Mouse (Mus musculus): ENCODE data around the gene Foxj3. TPM values are rescaled to one million over a fixed set of nuclear protein-coding genes. Genes with fewer than 3 reads are reported as not detected.

Foxj3 gene
- polyA plus RNA-seq, 1 experiment from 2014 or later, result 23.0 TPM

DNA sequence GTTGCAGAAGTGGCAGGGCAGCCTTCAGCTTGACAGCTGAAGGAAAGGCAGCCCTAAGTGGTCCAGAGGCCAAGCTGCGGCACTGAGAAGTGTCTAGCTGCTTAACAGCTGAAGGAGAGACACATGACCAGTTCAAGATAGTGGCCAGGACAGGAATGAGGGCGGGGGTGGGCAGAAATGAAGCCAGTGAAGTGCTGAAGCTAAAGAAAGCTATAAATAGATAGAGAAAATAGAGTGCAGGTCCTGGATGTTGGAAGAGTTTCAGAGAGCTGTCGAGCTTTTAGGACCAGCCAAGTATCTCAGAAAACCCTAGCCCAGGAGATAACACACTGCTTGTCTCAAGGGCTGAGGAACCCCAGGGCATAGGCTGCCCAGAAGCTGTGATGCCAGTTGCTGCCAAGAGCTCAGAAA lies 24.1 kb upstream of the Foxj3 start:
- H3K27ac ChIP-seq (replicated peaks in 1 of 2; ENCODE audit: control insufficient read depth in 1 of 2, insufficient read depth in 1 of 2, low read depth in 2 of 2, low read length in 2 of 2), result peak overlapping the region; percentile 87 to 88
- H3K4me1 ChIP-seq (ENCODE audit: control insufficient read depth in 2 of 2, insufficient read depth in 2 of 2, low read length in 2 of 2), result peaks cover 11 to 20% of the 10 kb centered on the region in 2 experiments
- 0 out of 4 replicates have a peak overlapping the region, but pooled peaks of 1 of the 2 experiments have one; percentile 9 for H3K4me3 ChIP-seq (ENCODE audit: control insufficient read depth in 1 of 2, insufficient read depth in 1 of 2, low read depth in 1 of 2, low read length in 2 of 2)
- 4% methylated on average over 3 of the region's 3 CpGs for WGBS
- no peaks in the 10 kb centered on the region for H3K9me3 ChIP-seq (ENCODE audit: control insufficient read depth, low read length)
- no peaks in the 10 kb centered on the region for H3K27me3 ChIP-seq (ENCODE audit: control insufficient read depth, insufficient read depth, low read length)
- no peaks in the 10 kb centered on the region for H3K36me3 ChIP-seq (ENCODE audit: control insufficient read depth, insufficient read depth, low read length)
- H3K4me2 ChIP-seq (ENCODE audit: low read length), result peak overlapping the region; percentile 48
- ATAC-seq (ENCODE audit: insufficient number of reproducible peaks, insufficient read depth, low FRiP score, low read depth), result peak; percentile 89
- no peak overlapping the region for H3K9ac ChIP-seq (ENCODE audit: low read length)

DNA sequence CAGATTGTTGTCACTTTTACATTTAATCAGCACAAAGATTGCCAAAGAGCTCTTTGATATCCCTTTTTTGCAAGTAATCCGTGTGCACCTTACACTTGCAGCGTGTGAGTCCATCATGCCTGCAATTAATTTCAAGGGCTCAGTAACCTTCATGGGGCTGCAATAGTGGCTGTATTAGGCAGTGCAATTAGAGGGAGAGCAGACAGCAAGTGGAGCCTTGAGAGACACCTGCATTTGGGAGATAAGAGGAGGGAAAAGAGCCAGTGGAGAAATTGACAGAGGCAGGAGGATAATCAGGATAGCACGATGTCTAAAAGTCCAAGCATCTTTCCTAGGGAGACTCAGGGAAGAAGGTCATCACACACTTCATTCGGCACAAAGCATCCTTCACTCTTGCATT lies 13.2 kb upstream of the Foxj3 start:
- Histone ChIP-seq H3K9me3 (ENCODE audit: control insufficient read depth, low read length) (no peaks in the 10 kb centered on the region), H3K4me1 (ENCODE audit: control insufficient read depth in 2 of 2, insufficient read depth in 2 of 2, low read length in 2 of 2) (no peaks in the 10 kb centered on the region), H3K27ac (replicated peaks in 1 of 2; ENCODE audit: control insufficient read depth in 1 of 2, insufficient read depth in 1 of 2, low read depth in 2 of 2, low read length in 2 of 2) (no peak overlapping the region), H3K4me2 (ENCODE audit: low read length) (no peak overlapping the region), H3K36me3 (ENCODE audit: control insufficient read depth, insufficient read depth, low read length) (no peaks in the 10 kb centered on the region), H3K27me3 (ENCODE audit: control insufficient read depth, insufficient read depth, low read length) (no peaks in the 10 kb centered on the region), H3K4me3 (ENCODE audit: control insufficient read depth in 1 of 2, insufficient read depth in 1 of 2, low read depth in 1 of 2, low read length in 2 of 2) (no peak overlapping the region), H3K9ac (ENCODE audit: low read length) (no peak overlapping the region)
- no peak for ATAC-seq (ENCODE audit: insufficient number of reproducible peaks, insufficient read depth, low FRiP score, low read depth)
- WGBS, result 63% methylated on average over 4 of the region's 4 CpGs

DNA sequence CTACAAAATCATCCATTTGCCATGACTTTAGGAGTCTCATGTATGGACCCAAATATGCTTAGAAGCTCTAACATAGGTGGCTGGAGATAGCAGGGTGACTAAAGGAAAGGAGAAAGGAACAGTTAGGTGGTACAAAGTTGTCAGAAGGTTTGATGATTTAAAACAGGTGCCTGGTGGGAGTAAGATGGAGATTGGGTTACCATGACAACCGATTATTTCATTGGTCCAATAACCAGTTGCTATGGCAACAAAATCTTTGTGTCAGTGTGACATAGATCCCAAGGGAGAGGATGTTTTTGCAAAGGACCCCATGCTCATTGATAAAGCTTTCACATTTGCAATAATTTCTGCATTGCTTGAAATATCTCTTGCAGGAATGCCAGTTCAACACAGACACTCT lies 12.8 kb upstream of the Foxj3 start:
- Histone ChIP-seq H3K4me1 (ENCODE audit: control insufficient read depth in 2 of 2, insufficient read depth in 2 of 2, low read length in 2 of 2) (no peaks in the 10 kb centered on the region), H3K9me3 (ENCODE audit: control insufficient read depth, low read length) (no peaks in the 10 kb centered on the region), H3K27ac (replicated peaks in 1 of 2; ENCODE audit: control insufficient read depth in 1 of 2, insufficient read depth in 1 of 2, low read depth in 2 of 2, low read length in 2 of 2) (no peak overlapping the region), H3K9ac (ENCODE audit: low read length) (no peak overlapping the region), H3K4me3 (ENCODE audit: control insufficient read depth in 1 of 2, insufficient read depth in 1 of 2, low read depth in 1 of 2, low read length in 2 of 2) (no peak overlapping the region), H3K36me3 (ENCODE audit: control insufficient read depth, insufficient read depth, low read length) (no peaks in the 10 kb centered on the region), H3K27me3 (ENCODE audit: control insufficient read depth, insufficient read depth, low read length) (no peaks in the 10 kb centered on the region), H3K4me2 (ENCODE audit: low read length) (no peak overlapping the region)
- ATAC-seq (ENCODE audit: insufficient number of reproducible peaks, insufficient read depth, low FRiP score, low read depth), result no peak
- WGBS, result 75% methylated on average over 1 of the region's 1 CpGs

DNA sequence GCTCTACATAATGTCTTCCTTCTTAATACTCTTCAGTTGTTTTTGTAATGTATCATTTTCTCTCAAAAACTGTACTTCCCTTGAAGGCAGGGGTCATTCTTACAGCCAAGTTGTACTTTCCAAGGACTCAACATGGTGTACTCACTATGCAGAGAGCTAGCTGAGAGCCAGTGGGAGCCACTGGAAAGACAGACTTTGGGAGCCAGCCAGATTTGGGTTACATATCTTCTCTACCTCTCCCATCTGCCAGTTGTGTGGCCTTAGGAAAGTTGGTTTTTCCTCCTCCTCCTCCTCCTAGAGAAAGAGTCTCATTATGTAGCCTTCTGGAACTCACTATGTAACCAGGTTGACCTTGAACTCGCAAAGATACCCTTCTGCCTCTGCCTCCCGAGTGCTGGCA lies 12.3 kb upstream of the Foxj3 start:
- H3K36me3 ChIP-seq (ENCODE audit: control insufficient read depth, insufficient read depth, low read length), result no peaks in the 10 kb centered on the region
- H3K4me2 ChIP-seq (ENCODE audit: low read length), result no peak overlapping the region
- H3K4me1 ChIP-seq (ENCODE audit: control insufficient read depth in 2 of 2, insufficient read depth in 2 of 2, low read length in 2 of 2), result no peaks in the 10 kb centered on the region
- WGBS, result 79% methylated on average over 2 of the region's 2 CpGs
- no peaks in the 10 kb centered on the region for H3K9me3 ChIP-seq (ENCODE audit: control insufficient read depth, low read length)
- no peak overlapping the region for H3K9ac ChIP-seq (ENCODE audit: low read length)
- no peak overlapping the region for H3K27ac ChIP-seq (replicated peaks in 1 of 2; ENCODE audit: control insufficient read depth in 1 of 2, insufficient read depth in 1 of 2, low read depth in 2 of 2, low read length in 2 of 2)
- no peaks in the 10 kb centered on the region for H3K27me3 ChIP-seq (ENCODE audit: control insufficient read depth, insufficient read depth, low read length)
- no peak for ATAC-seq (ENCODE audit: insufficient number of reproducible peaks, insufficient read depth, low FRiP score, low read depth)
- H3K4me3 ChIP-seq (ENCODE audit: control insufficient read depth in 1 of 2, insufficient read depth in 1 of 2, low read depth in 1 of 2, low read length in 2 of 2), result no peak overlapping the region

DNA sequence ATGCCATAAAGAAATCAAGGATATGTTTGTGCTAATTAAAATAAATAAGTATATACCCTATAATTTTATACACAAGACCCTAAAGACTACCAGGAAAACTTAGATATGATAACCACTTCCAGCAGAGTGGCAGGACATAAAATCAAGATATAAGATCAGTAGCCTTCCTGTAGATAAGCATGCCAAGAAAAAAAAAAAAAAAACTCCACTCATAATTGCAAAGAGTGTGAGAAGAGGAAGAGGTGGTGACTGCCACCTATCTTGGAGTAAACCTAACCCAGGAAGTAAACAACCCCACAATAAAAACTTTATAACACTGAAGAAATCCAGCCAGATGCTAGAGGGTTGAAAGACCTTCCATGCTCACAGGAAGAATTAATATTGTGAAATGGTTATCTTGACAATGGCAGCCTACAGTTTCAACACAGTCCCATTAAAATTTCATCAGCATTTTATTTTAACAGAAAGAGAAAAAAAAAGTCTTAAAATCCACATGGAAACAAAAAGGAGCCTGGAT lies 10.4 kb upstream of the Foxj3 start:
- H3K4me1 ChIP-seq (ENCODE audit: control insufficient read depth in 2 of 2, insufficient read depth in 2 of 2, low read length in 2 of 2), result no peaks in the 10 kb centered on the region
- H3K36me3 ChIP-seq (ENCODE audit: control insufficient read depth, insufficient read depth, low read length), result no peaks in the 10 kb centered on the region
- H3K27me3 ChIP-seq (ENCODE audit: control insufficient read depth, insufficient read depth, low read length), result no peaks in the 10 kb centered on the region
- no peak for ATAC-seq (ENCODE audit: insufficient number of reproducible peaks, insufficient read depth, low FRiP score, low read depth)
- H3K27ac ChIP-seq (replicated peaks in 1 of 2; ENCODE audit: control insufficient read depth in 1 of 2, insufficient read depth in 1 of 2, low read depth in 2 of 2, low read length in 2 of 2), result no peak overlapping the region
- no peak overlapping the region for H3K4me2 ChIP-seq (ENCODE audit: low read length)
- no peak overlapping the region for H3K4me3 ChIP-seq (ENCODE audit: control insufficient read depth in 1 of 2, insufficient read depth in 1 of 2, low read depth in 1 of 2, low read length in 2 of 2)
- no peaks in the 10 kb centered on the region for H3K9me3 ChIP-seq (ENCODE audit: control insufficient read depth, low read length)
- H3K9ac ChIP-seq (ENCODE audit: low read length), result no peak overlapping the region

DNA sequence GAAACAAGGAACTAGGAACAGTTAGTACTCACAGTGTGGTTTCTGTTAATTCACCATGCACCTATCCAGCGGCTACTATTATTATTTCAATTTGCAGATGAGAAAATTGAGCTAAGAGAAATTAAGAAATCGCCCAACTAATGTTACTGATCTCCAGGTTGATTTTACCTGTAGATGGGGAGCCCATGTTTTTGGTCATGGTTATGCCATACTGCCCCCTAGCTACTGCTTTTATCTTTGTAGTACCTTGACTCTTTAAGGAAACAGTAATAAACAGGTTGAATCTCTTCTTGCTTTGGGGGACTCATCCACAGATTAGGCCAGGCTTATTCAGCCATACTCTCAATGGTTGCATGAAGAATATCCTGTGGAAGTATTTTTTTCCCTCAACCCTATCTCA lies 5.0 kb upstream of the Foxj3 start:
- no peak overlapping the region for H3K27ac ChIP-seq (replicated peaks in 1 of 2; ENCODE audit: control insufficient read depth in 1 of 2, insufficient read depth in 1 of 2, low read depth in 2 of 2, low read length in 2 of 2)
- no peak overlapping the region for H3K4me2 ChIP-seq (ENCODE audit: low read length)
- no peak overlapping the region for H3K9ac ChIP-seq (ENCODE audit: low read length)
- no peaks in the 10 kb centered on the region for H3K9me3 ChIP-seq (ENCODE audit: control insufficient read depth, low read length)
- no peaks in the 10 kb centered on the region; a peak in 1 of 4 replicates for H3K4me1 ChIP-seq (ENCODE audit: control insufficient read depth in 2 of 2, insufficient read depth in 2 of 2, low read length in 2 of 2)
- H3K4me3 ChIP-seq (ENCODE audit: control insufficient read depth in 1 of 2, insufficient read depth in 1 of 2, low read depth in 1 of 2, low read length in 2 of 2), result no peak overlapping the region
- no peaks in the 10 kb centered on the region for H3K36me3 ChIP-seq (ENCODE audit: control insufficient read depth, insufficient read depth, low read length)
- no peak for ATAC-seq (ENCODE audit: insufficient number of reproducible peaks, insufficient read depth, low FRiP score, low read depth)
- 76% methylated on average over 2 of the region's 2 CpGs for whole genome bisulfite sequencing
- no peaks in the 10 kb centered on the region for H3K27me3 ChIP-seq (ENCODE audit: control insufficient read depth, insufficient read depth, low read length)

DNA sequence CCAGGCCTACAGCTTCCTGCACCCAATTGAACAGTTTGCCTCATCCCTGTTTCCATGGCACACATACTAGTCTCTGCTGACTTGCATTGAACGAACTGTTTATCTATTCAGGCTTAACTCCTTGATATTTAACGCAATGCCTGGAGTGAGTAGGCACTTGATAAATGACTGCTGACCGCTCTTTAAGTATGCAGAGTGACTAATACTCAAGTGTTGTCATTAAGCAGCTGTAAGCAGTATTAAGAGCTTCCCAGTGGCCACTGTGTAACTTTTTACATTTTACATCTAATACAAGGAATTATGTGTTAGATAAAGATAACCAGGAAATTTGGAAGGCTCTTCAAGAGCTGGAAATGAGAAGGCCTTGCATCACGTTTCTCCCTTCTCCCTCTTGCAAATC lies 1.7 kb upstream of the Foxj3 start:
- WGBS, result 34% methylated on average over 4 of the region's 4 CpGs
- no peak overlapping the region for H3K4me2 ChIP-seq (ENCODE audit: low read length)
- no peak for ATAC-seq (ENCODE audit: insufficient number of reproducible peaks, insufficient read depth, low FRiP score, low read depth)
- H3K4me3 ChIP-seq (ENCODE audit: control insufficient read depth in 1 of 2, insufficient read depth in 1 of 2, low read depth in 1 of 2, low read length in 2 of 2), result no peak overlapping the region
- no peak overlapping the region for H3K27ac ChIP-seq (replicated peaks in 1 of 2; ENCODE audit: control insufficient read depth in 1 of 2, insufficient read depth in 1 of 2, low read depth in 2 of 2, low read length in 2 of 2)
- H3K36me3 ChIP-seq (ENCODE audit: control insufficient read depth, insufficient read depth, low read length), result no peaks in the 10 kb centered on the region
- H3K9me3 ChIP-seq (ENCODE audit: control insufficient read depth, low read length), result no peaks in the 10 kb centered on the region
- H3K27me3 ChIP-seq (ENCODE audit: control insufficient read depth, insufficient read depth, low read length), result no peaks in the 10 kb centered on the region
- H3K4me1 ChIP-seq (ENCODE audit: control insufficient read depth in 2 of 2, insufficient read depth in 2 of 2, low read length in 2 of 2), result peaks cover 5 to 9% of the 10 kb centered on the region in 2 experiments; a peak in 3 of 4 replicates
- H3K9ac ChIP-seq (ENCODE audit: low read length), result no peak overlapping the region

DNA sequence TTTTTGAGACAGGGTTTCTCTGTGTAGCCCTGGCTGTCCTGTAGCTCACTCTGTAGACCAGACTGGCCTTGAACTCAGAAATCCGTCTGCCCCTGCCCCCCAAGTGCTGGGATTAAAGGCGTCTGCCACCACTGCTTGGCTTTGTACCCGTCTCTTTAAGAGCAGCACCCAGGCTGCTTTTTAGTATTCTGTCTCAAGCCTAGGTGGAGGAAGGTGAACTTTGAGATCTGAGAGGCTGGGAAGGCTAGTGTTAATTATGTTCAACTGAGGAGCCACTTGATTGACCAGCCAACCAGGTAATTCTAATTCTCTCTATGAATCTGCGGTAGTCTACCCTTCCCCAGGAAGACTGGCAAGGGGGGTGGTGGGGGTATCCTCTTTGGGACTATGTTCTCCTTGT lies 632 bp downstream of the Foxj3 start:
- Histone ChIP-seq H3K4me2 (ENCODE audit: low read length) (no peak overlapping the region), H3K36me3 (ENCODE audit: control insufficient read depth, insufficient read depth, low read length) (no peaks in the 10 kb centered on the region), H3K4me3 (ENCODE audit: control insufficient read depth in 1 of 2, insufficient read depth in 1 of 2, low read depth in 1 of 2, low read length in 2 of 2) (no peak overlapping the region), H3K4me1 (ENCODE audit: control insufficient read depth in 2 of 2, insufficient read depth in 2 of 2, low read length in 2 of 2) (peaks cover 5 to 23% of the 10 kb centered on the region in 2 experiments), H3K27me3 (ENCODE audit: control insufficient read depth, insufficient read depth, low read length) (no peaks in the 10 kb centered on the region), H3K9ac (ENCODE audit: low read length) (no peak overlapping the region), H3K27ac (replicated peaks in 1 of 2; ENCODE audit: control insufficient read depth in 1 of 2, insufficient read depth in 1 of 2, low read depth in 2 of 2, low read length in 2 of 2) (no peak overlapping the region), H3K9me3 (ENCODE audit: control insufficient read depth, low read length) (no peaks in the 10 kb centered on the region)
- ATAC-seq (ENCODE audit: insufficient number of reproducible peaks, insufficient read depth, low FRiP score, low read depth), result no peak
- 85% methylated on average over 4 of the region's 4 CpGs for WGBS

Measured in heart, embryonic 14.5 days (tissue).